Mouse (Mus musculus): ENCODE measurements around the gene Cdk5. TPM values are rescaled to one million over a fixed set of nuclear protein-coding genes. Genes with fewer than 3 reads are reported as not detected.
A peak's percentile ranks its signal among the peaks of the same experiment; 100 is the strongest.

The Cdk5 gene
- total and polyA plus RNA-seq, 2 experiments from 2014 or later: 87.7 to 158 TPM

GRCm38 (mm10) chr5:24394165-24394894, 29.0 kb downstream of the Cdk5 start:
- DNase-seq (ENCODE audit: low spot score) (peak; percentile 97), ATAC-seq (peak; percentile 97)
- Histone ChIP-seq H3K4me3 (ENCODE audit: low read length) (peak overlapping the region; percentile 52), H3K27ac (peak overlapping the region; percentile 85), H3K9ac (replicated peaks; ENCODE audit: low read length) (peak overlapping the region; percentile 45), H3K36me3 (ENCODE audit: insufficient read depth, low read length) (no peaks in the 10 kb centered on the region), H3K9me3 (ENCODE audit: low read length) (no peaks in the 10 kb centered on the region), H3K4me2 (ENCODE audit: low read depth, low read length) (peak overlapping the region; percentile 62), H3K4me1 (ENCODE audit: insufficient read depth, low read length) (no peaks in the 10 kb centered on the region; the same call in 1 of the 2 replicates), H3K27me3 (ENCODE audit: insufficient read depth, low read length) (no peaks in the 10 kb centered on the region)
- 1% methylated on average over 36 of the region's 36 CpGs for WGBS
- peak; percentile 79 for TF ChIP-seq CTCF (IDR thresholded peaks at IDR 0.05; ENCODE audit: low read depth)

GRCm38 (mm10) chr5:24393392-24393997, 29.8 kb downstream of the Cdk5 start, which contains the start of gene Abcb8:
Gene Abcb8, plus strand, starts transcription at chr5:24393663.
- DNase-seq (ENCODE audit: low spot score) (peak; percentile 87), ATAC-seq (no peak)
- no peaks in the 10 kb centered on the region for H3K9me3 ChIP-seq (ENCODE audit: low read length)
- H3K9ac ChIP-seq (replicated peaks; ENCODE audit: low read length): peak within 1 kb of the TSS; percentile 45
- peak within 1 kb of the TSS; percentile 85 for H3K27ac ChIP-seq
- no peaks in the 10 kb centered on the region; the same call in 1 of the 2 replicates for H3K4me1 ChIP-seq (ENCODE audit: insufficient read depth, low read length)
- peak within 1 kb of the TSS; percentile 52 for H3K4me3 ChIP-seq (ENCODE audit: low read length)
- 22% methylated on average over 7 of the region's 7 CpGs for WGBS
- peak; percentile 89 for TF ChIP-seq CTCF (IDR thresholded peaks at IDR 0.05; ENCODE audit: low read depth)
- no peaks in the 10 kb centered on the region for H3K36me3 ChIP-seq (ENCODE audit: insufficient read depth, low read length)
- peak within 1 kb of the TSS; percentile 62 for H3K4me2 ChIP-seq (ENCODE audit: low read depth, low read length)
- no peaks in the 10 kb centered on the region for H3K27me3 ChIP-seq (ENCODE audit: insufficient read depth, low read length)

- 76% methylated on average over 7 of the region's 7 CpGs for WGBS
- no peaks in the 10 kb centered on the region; the same call in 1 of the 2 replicates for H3K4me1 ChIP-seq (ENCODE audit: insufficient read depth, low read length)
- TF ChIP-seq CTCF (IDR thresholded peaks at IDR 0.05; ENCODE audit: low read depth): no peak
- no peak overlapping the region for H3K9ac ChIP-seq (replicated peaks; ENCODE audit: low read length)
- H3K27ac ChIP-seq: no peak overlapping the region
- H3K36me3 ChIP-seq (ENCODE audit: insufficient read depth, low read length): no peaks in the 10 kb centered on the region
- H3K9me3 ChIP-seq (ENCODE audit: low read length): no peaks in the 10 kb centered on the region
- ATAC-seq: no peak
- no peak for DNase-seq (ENCODE audit: low spot score)
- H3K27me3 ChIP-seq (ENCODE audit: insufficient read depth, low read length): no peaks in the 10 kb centered on the region
- H3K4me2 ChIP-seq (ENCODE audit: low read depth, low read length): no peak overlapping the region
- H3K4me3 ChIP-seq (ENCODE audit: low read length): no peak overlapping the region
Observed at GRCm38 (mm10) chr5:24392724-24393123, 30.6 kb downstream of the Cdk5 start.

GRCm38 (mm10) chr5:24391864-24392263, 31.5 kb downstream of the Cdk5 start, which contains the start of gene Atg9b:
Gene Atg9b, minus strand, starts transcription at chr5:24392143.
- Histone ChIP-seq H3K9ac (replicated peaks; ENCODE audit: low read length) (no peak within 1 kb of the TSS), H3K9me3 (ENCODE audit: low read length) (no peaks in the 10 kb centered on the region), H3K27ac (no peak within 1 kb of the TSS), H3K27me3 (ENCODE audit: insufficient read depth, low read length) (no peaks in the 10 kb centered on the region), H3K36me3 (ENCODE audit: insufficient read depth, low read length) (no peaks in the 10 kb centered on the region), H3K4me2 (ENCODE audit: low read depth, low read length) (no peak within 1 kb of the TSS), H3K4me1 (ENCODE audit: insufficient read depth, low read length) (peaks cover 7% of the 10 kb centered on the region), H3K4me3 (ENCODE audit: low read length) (no peak within 1 kb of the TSS)
- TF ChIP-seq CTCF (IDR thresholded peaks at IDR 0.05; ENCODE audit: low read depth): no peak
- DNase-seq (ENCODE audit: low spot score) (no peak), ATAC-seq (no peak)
- WGBS: 89% methylated on average over 7 of the region's 7 CpGs

GRCm38 (mm10) chr5:24389658-24390020, 33.7 kb downstream of the Cdk5 start:
- H3K9ac ChIP-seq (replicated peaks; ENCODE audit: low read length): no peak overlapping the region
- TF ChIP-seq CTCF (IDR thresholded peaks at IDR 0.05; ENCODE audit: low read depth): no peak
- peaks cover 12% of the 10 kb centered on the region for H3K4me1 ChIP-seq (ENCODE audit: insufficient read depth, low read length)
- no peaks in the 10 kb centered on the region for H3K27me3 ChIP-seq (ENCODE audit: insufficient read depth, low read length)
- H3K4me3 ChIP-seq (ENCODE audit: low read length): no peak overlapping the region
- WGBS: 83% methylated on average over 4 of the region's 4 CpGs
- no peak overlapping the region for H3K27ac ChIP-seq
- no peaks in the 10 kb centered on the region for H3K36me3 ChIP-seq (ENCODE audit: insufficient read depth, low read length)
- no peak for ATAC-seq
- no peak overlapping the region for H3K4me2 ChIP-seq (ENCODE audit: low read depth, low read length)
- DNase-seq (ENCODE audit: low spot score): no peak
- no peaks in the 10 kb centered on the region for H3K9me3 ChIP-seq (ENCODE audit: low read length)

GRCm38 (mm10) chr5:24389011-24389657, 34.2 kb downstream of the Cdk5 start:
- Histone ChIP-seq H3K4me3 (ENCODE audit: low read length) (no peak overlapping the region), H3K4me2 (ENCODE audit: low read depth, low read length) (no peak overlapping the region), H3K4me1 (ENCODE audit: insufficient read depth, low read length) (peaks cover 15% of the 10 kb centered on the region), H3K9ac (replicated peaks; ENCODE audit: low read length) (no peak overlapping the region), H3K27ac (no peak overlapping the region), H3K9me3 (ENCODE audit: low read length) (no peaks in the 10 kb centered on the region), H3K27me3 (ENCODE audit: insufficient read depth, low read length) (no peaks in the 10 kb centered on the region), H3K36me3 (ENCODE audit: insufficient read depth, low read length) (no peaks in the 10 kb centered on the region)
- 58% methylated on average over 6 of the region's 7 CpGs for WGBS
- DNase-seq (ENCODE audit: low spot score): peak; percentile 15
- no peak for ATAC-seq
- no peak for TF ChIP-seq CTCF (IDR thresholded peaks at IDR 0.05; ENCODE audit: low read depth)
